Mouse (Mus musculus) thymus, adult 2 months (tissue): Measurements from ENCODE around the gene Scd1.

Source experiments
- CTCF ChIP-seq: fragments of 200-500 bp; IDR thresholded peaks from 2 replicates; pipeline ENCODE4 v1.5.1; 2012; ENCODE audit warnings: mild to moderate bottlenecking, control low read depth, low read length, moderate library complexity, borderline replicate concordance; ENCODE audit not compliant: control insufficient read depth, poor library complexity, insufficient read depth; ENCODE audit errors: extremely low read depth
- POLR2A ChIP-seq: fragments of 200-500 bp; IDR thresholded peaks from 2 replicates; pipeline ENCODE4 v1.6.1; 2012; ENCODE audit warnings: mild to moderate bottlenecking, low read length, control low read depth, moderate library complexity; ENCODE audit not compliant: control insufficient read depth, poor library complexity, insufficient read depth; ENCODE audit errors: extremely low read depth

- no peak for TF ChIP-seq CTCF
- TF ChIP-seq POLR2A = no peak
Measured at GRCm38 (mm10) chr19:44369371-44369770, 38.3 kb downstream of the Scd1 start.
